Mouse (Mus musculus) testis, postnatal 10 days (tissue): ENCODE data around the gene Snrnp70.
"Not testable (repeated sequence)": the region's sequence is repeated elsewhere in the genome, so short reads cannot be mapped to it uniquely, and the experiment has no call there.

Experiments
- DNase-seq: peaks from one replicate; pipeline ENCODE4 v3.0.0; 2021; ENCODE audit warnings: low spot score

Snrnp70 gene

GRCm38 (mm10) chr7:45409497-45410163, 14.1 kb upstream of the Snrnp70 start:
- DNase-seq = peak; percentile 39

- DNase-seq = no peak
These were observed 13.4 kb upstream of the Snrnp70 start for GRCm38 (mm10) chr7:45408949-45409348.

- DNase-seq = no peak
These were observed 12.8 kb upstream of the Snrnp70 start for GRCm38 (mm10) chr7:45408351-45408750.

- DNase-seq = no peak
These were observed 12.3 kb upstream of the Snrnp70 start for GRCm38 (mm10) chr7:45407836-45408235.

GRCm38 (mm10) chr7:45406157-45407156, 10.9 kb upstream of the Snrnp70 start:
- peak; percentile 79 for DNase-seq

- DNase-seq = peak; percentile 89
These were observed 9.8 kb upstream of the Snrnp70 start, which contains the start of gene Kcna7 for GRCm38 (mm10) chr7:45405091-45406075. TSS of gene Kcna7 (plus strand) at chr7:45405653.

GRCm38 (mm10) chr7:45403532-45404261, 8.2 kb upstream of the Snrnp70 start:
- peak; percentile 86 for DNase-seq

- DNase-seq = no peak
These were observed 6.1 kb upstream of the Snrnp70 start for GRCm38 (mm10) chr7:45401521-45402085.

- no peak for DNase-seq
These were observed 1.2 kb upstream of the Snrnp70 start for GRCm38 (mm10) chr7:45396787-45397186.

GRCm38 (mm10) chr7:45396337-45396775, 814 bp upstream of the Snrnp70 start:
- DNase-seq = not testable (repeated sequence)

- DNase-seq = no peak
These were observed 407 bp downstream of the Snrnp70 start for GRCm38 (mm10) chr7:45395129-45395541.

GRCm38 (mm10) chr7:45386077-45386476, 9.5 kb downstream of the Snrnp70 start:
- DNase-seq = no peak

- no peak for DNase-seq
These were observed 19.5 kb downstream of the Snrnp70 start for GRCm38 (mm10) chr7:45376057-45376456.

GRCm38 (mm10) chr7:45374620-45375019, 20.9 kb downstream of the Snrnp70 start:
- DNase-seq = no peak

GRCm38 (mm10) chr7:45372371-45372770, 23.2 kb downstream of the Snrnp70 start:
- DNase-seq = no peak

GRCm38 (mm10) chr7:45370475-45371311, 24.8 kb downstream of the Snrnp70 start, which contains the start of gene Lin7b:
TSS of gene Lin7b (minus strand) at chr7:45370583.
- peak; percentile 95 for DNase-seq

- DNase-seq = peak; percentile 37
These were observed 25.6 kb downstream of the Snrnp70 start for GRCm38 (mm10) chr7:45369836-45370474.

GRCm38 (mm10) chr7:45369022-45369745, 26.4 kb downstream of the Snrnp70 start:
- DNase-seq = peak; percentile 52
